Mouse (Mus musculus) forebrain, embryonic 13.5 days (tissue): Measurements from ENCODE around the gene Cib4. TPM values are rescaled to one million over a fixed set of nuclear protein-coding genes. Genes with fewer than 3 reads are reported as not detected.

Source experiments
- ATAC-seq: fragments of 200-750 bp; cut with Nextera tagmentation; 2 replicates; pipeline ENCODE4 v1.8.0; 2017
- H3K27ac ChIP-seq: fragments of 300-500 bp; sonication (generic); 2 replicates; pipeline ENCODE4 v1.5.1; 2015; ENCODE audit warnings: inconsistent platforms, mild to moderate bottlenecking, moderate library complexity
- H3K27me3 ChIP-seq: fragments of 300-500 bp; sonication (generic); 2 replicates; pipeline ENCODE4 v1.6.1; 2015; ENCODE audit warnings: mild to moderate bottlenecking, inconsistent platforms
- H3K36me3 ChIP-seq: fragments of 300-500 bp; sonication (generic); 2 replicates; pipeline ENCODE4 v1.6.1; 2015; ENCODE audit warnings: mild to moderate bottlenecking, inconsistent platforms; ENCODE audit not compliant: poor library complexity, severe bottlenecking
- H3K4me1 ChIP-seq: fragments of 300-500 bp; sonication (generic); 2 replicates; pipeline ENCODE4 v1.6.1; 2015; ENCODE audit warnings: inconsistent platforms
- H3K4me2 ChIP-seq: fragments of 300-500 bp; sonication (generic); 2 replicates; pipeline ENCODE4 v1.6.1; 2015; ENCODE audit warnings: inconsistent platforms, mild to moderate bottlenecking, moderate library complexity
- H3K4me3 ChIP-seq: fragments of 300-500 bp; sonication (generic); 2 replicates; pipeline ENCODE4 v1.5.1; 2015; ENCODE audit warnings: mild to moderate bottlenecking, inconsistent platforms
- H3K9ac ChIP-seq: fragments of 300-500 bp; sonication (generic); 2 replicates; pipeline ENCODE4 v1.6.1; 2015; ENCODE audit warnings: mild to moderate bottlenecking, inconsistent platforms
- H3K9me3 ChIP-seq: fragments of 300-500 bp; sonication (generic); replicated peaks from 2 replicates; pipeline ENCODE4 v1.6.1; 2016; ENCODE audit warnings: inconsistent platforms
- WGBS: fragments of 180-500 bp; shearing (Covaris S2); methylation state at CpG from one replicate; pipeline ENCODE4 v1.1.7; 2015; 5-methylcytosine and 5-hydroxymethylcytosine counted together
- polyA plus RNA-seq: library from polyadenylated mRNA; unstranded; fragments of >200 nt; fragmentation: Nextera tagmentation; extraction: Ambion mirVana; gene quantifications from 2 replicates; pipeline ENCODE4 v1.2.1, GENCODE M21; 2015

The Cib4 gene
- polyA plus RNA-seq, 1 experiment from 2014 or later = not detected

GRCm38 (mm10) chr5:30466315-30466714, 79.3 kb downstream of the Cib4 start:
- Histone ChIP-seq H3K4me3 (peak overlapping the region; percentile 33), H3K4me2 (peak overlapping the region; percentile 61), H3K36me3 (no peaks in the 10 kb centered on the region), H3K27ac (no peak overlapping the region), H3K27me3 (peaks cover 26% of the 10 kb centered on the region; the same call in 1 of the 2 replicates), H3K9me3 (no peaks in the 10 kb centered on the region), H3K9ac (peak overlapping the region; percentile 54), H3K4me1 (peaks cover 24% of the 10 kb centered on the region)
- peak; percentile 44; the same call in 1 of the 2 replicates for ATAC-seq
- WGBS = 33% methylated on average over 9 of the region's 9 CpGs

- Histone ChIP-seq H3K27me3 (peaks cover 26% of the 10 kb centered on the region; the same call in 1 of the 2 replicates), H3K27ac (no peak within 1 kb of the TSS), H3K4me3 (peak within 1 kb of the TSS; percentile 33), H3K9me3 (no peaks in the 10 kb centered on the region), H3K36me3 (no peaks in the 10 kb centered on the region), H3K4me2 (peak within 1 kb of the TSS; percentile 61), H3K4me1 (peaks cover 25% of the 10 kb centered on the region), H3K9ac (peak within 1 kb of the TSS; percentile 54)
- ATAC-seq = peak; percentile 34; the same call in 1 of the 2 replicates
- WGBS = 15% methylated on average over 21 of the region's 21 CpGs
Observed at GRCm38 (mm10) chr5:30465861-30466260, 79.8 kb downstream of the Cib4 start, which contains the start of gene 1700001C02Rik. 1700001C02Rik (plus strand) TSS chr5:30466047.

- no peaks in the 10 kb centered on the region for H3K9me3 ChIP-seq
- no peak within 1 kb of the TSS for H3K27ac ChIP-seq
- H3K4me1 ChIP-seq = peaks cover 20% of the 10 kb centered on the region
- WGBS = 17% methylated on average over 10 of the region's 12 CpGs
- ATAC-seq = peak; percentile 87
- no peaks in the 10 kb centered on the region for H3K36me3 ChIP-seq
- H3K4me2 ChIP-seq = peak within 1 kb of the TSS; percentile 30; the same call in 1 of the 2 replicates
- H3K4me3 ChIP-seq = no peak within 1 kb of the TSS
- peak within 1 kb of the TSS; percentile 39; the same call in 1 of the 2 replicates for H3K9ac ChIP-seq
- H3K27me3 ChIP-seq = peaks cover 26% of the 10 kb centered on the region; the same call in 1 of the 2 replicates
Observed at GRCm38 (mm10) chr5:30461821-30462220, 83.8 kb downstream of the Cib4 start, which contains the start of gene Otof. Otof (minus strand) TSS chr5:30461932.

- H3K36me3 ChIP-seq = no peaks in the 10 kb centered on the region
- H3K4me2 ChIP-seq = no peak overlapping the region
- no peak overlapping the region for H3K27ac ChIP-seq
- no peak overlapping the region for H3K9ac ChIP-seq
- WGBS = 41% methylated on average over 4 of the region's 4 CpGs
- H3K4me3 ChIP-seq = no peak overlapping the region
- no peak for ATAC-seq
- H3K4me1 ChIP-seq = peaks cover 11% of the 10 kb centered on the region
- H3K27me3 ChIP-seq = peaks cover 14% of the 10 kb centered on the region; the same call in 1 of the 2 replicates
- no peaks in the 10 kb centered on the region for H3K9me3 ChIP-seq
Observed at GRCm38 (mm10) chr5:30460155-30460554, 85.5 kb downstream of the Cib4 start.

- no peaks in the 10 kb centered on the region for H3K4me1 ChIP-seq
- no peak overlapping the region for H3K4me2 ChIP-seq
- H3K36me3 ChIP-seq = no peaks in the 10 kb centered on the region
- no peak for ATAC-seq
- H3K9me3 ChIP-seq = no peaks in the 10 kb centered on the region
- no peaks in the 10 kb centered on the region for H3K27me3 ChIP-seq
- 68% methylated on average over 6 of the region's 6 CpGs for whole genome bisulfite sequencing
- no peak overlapping the region for H3K9ac ChIP-seq
- H3K27ac ChIP-seq = no peak overlapping the region
- no peak overlapping the region for H3K4me3 ChIP-seq
Observed at GRCm38 (mm10) chr5:30456056-30456455, 89.6 kb downstream of the Cib4 start.

- no peak overlapping the region for H3K9ac ChIP-seq
- no peaks in the 10 kb centered on the region for H3K36me3 ChIP-seq
- WGBS = 80% methylated on average over 13 of the region's 13 CpGs
- no peak overlapping the region for H3K4me3 ChIP-seq
- no peaks in the 10 kb centered on the region for H3K9me3 ChIP-seq
- H3K27ac ChIP-seq = no peak overlapping the region
- peaks cover 3% of the 10 kb centered on the region; the same call in 1 of the 2 replicates for H3K4me1 ChIP-seq
- H3K4me2 ChIP-seq = no peak overlapping the region
- no peaks in the 10 kb centered on the region for H3K27me3 ChIP-seq
- ATAC-seq = no peak
Observed at GRCm38 (mm10) chr5:30444327-30444895, 101.2 kb downstream of the Cib4 start.

- H3K36me3 ChIP-seq = no peaks in the 10 kb centered on the region
- no peaks in the 10 kb centered on the region for H3K27me3 ChIP-seq
- no peak overlapping the region for H3K27ac ChIP-seq
- H3K4me3 ChIP-seq = no peak overlapping the region
- peaks cover 3% of the 10 kb centered on the region; the same call in 1 of the 2 replicates for H3K4me1 ChIP-seq
- 77% methylated on average over 5 of the region's 5 CpGs for WGBS
- no peak overlapping the region for H3K9ac ChIP-seq
- no peak for ATAC-seq
- H3K9me3 ChIP-seq = no peaks in the 10 kb centered on the region
- no peak overlapping the region for H3K4me2 ChIP-seq
Observed at GRCm38 (mm10) chr5:30442196-30442595, 103.4 kb downstream of the Cib4 start.

GRCm38 (mm10) chr5:30440308-30440906, 105.2 kb downstream of the Cib4 start:
- H3K4me1 ChIP-seq = peaks cover under 1% of the 10 kb centered on the region; the same call in 1 of the 2 replicates
- no peaks in the 10 kb centered on the region for H3K9me3 ChIP-seq
- no peak overlapping the region for H3K4me2 ChIP-seq
- no peak for ATAC-seq
- no peaks in the 10 kb centered on the region for H3K27me3 ChIP-seq
- H3K9ac ChIP-seq = no peak overlapping the region
- H3K27ac ChIP-seq = no peak overlapping the region
- 88% methylated on average over 8 of the region's 8 CpGs for WGBS
- no peak overlapping the region for H3K4me3 ChIP-seq
- no peaks in the 10 kb centered on the region for H3K36me3 ChIP-seq

GRCm38 (mm10) chr5:30438931-30439330, 106.7 kb downstream of the Cib4 start:
- Histone ChIP-seq H3K9ac (no peak overlapping the region), H3K27ac (no peak overlapping the region), H3K4me2 (no peak overlapping the region), H3K4me3 (no peak overlapping the region), H3K27me3 (no peaks in the 10 kb centered on the region), H3K36me3 (no peaks in the 10 kb centered on the region), H3K4me1 (no peaks in the 10 kb centered on the region), H3K9me3 (no peaks in the 10 kb centered on the region)
- ATAC-seq = no peak
- 45% methylated on average over 2 of the region's 2 CpGs for WGBS

Other genes with a start within 250 kb of the Cib4 start
- gene Otof, start 83.9 kb downstream of the Cib4 start, polyA plus RNA-seq = 0.41 and 0.98 TPM in 2 replicates
- 0.23 and 0.93 TPM in 2 replicates for gene 1700001C02Rik, start 79.8 kb downstream of the Cib4 start, polyA plus RNA-seq
- 1.0 TPM in 2 replicates for gene Kcnk3, start 42.3 kb upstream of the Cib4 start, polyA plus RNA-seq
- gene Slc35f6, start 102.1 kb upstream of the Cib4 start, polyA plus RNA-seq = 26.2 and 29.3 TPM in 2 replicates
- gene Cenpa, start 120.9 kb upstream of the Cib4 start, polyA plus RNA-seq = 264 and 275 TPM in 2 replicates
- 118 and 134 TPM in 2 replicates for gene Dpysl5, start 165.7 kb upstream of the Cib4 start, polyA plus RNA-seq